Mouse (Mus musculus): Measurements from ENCODE around the gene Sgcd.

Sgcd gene

GRCm38 (mm10) chr11:46912656-46913237 is 1076.0 kb downstream of the Sgcd start:
- DNase-seq, result no peak

GRCm38 (mm10) chr11:46904281-46904680 is 1084.5 kb downstream of the Sgcd start:
- DNase-seq, result peak; percentile 3

- DNase-seq, result no peak
Observed at GRCm38 (mm10) chr11:46889093-46889492, 1099.7 kb downstream of the Sgcd start.

DNA sequence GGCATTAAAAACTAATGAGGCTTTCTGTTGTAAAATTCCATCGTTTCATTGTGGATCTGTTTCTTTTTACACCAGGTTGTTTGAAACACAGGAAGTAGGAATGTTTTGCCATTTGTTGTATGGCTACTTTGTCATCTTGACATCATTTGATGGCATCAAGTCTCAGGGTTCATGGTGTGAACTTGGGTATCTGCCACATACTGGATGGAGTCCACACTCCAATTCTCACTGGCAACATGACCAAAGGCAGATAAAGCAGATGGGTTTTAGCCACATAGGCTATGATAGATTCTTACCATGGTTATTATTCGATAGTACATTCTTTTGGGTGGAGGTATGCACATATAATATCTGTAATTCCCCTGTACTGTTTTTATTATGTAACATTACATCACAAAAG is 1106.3 kb downstream of the Sgcd start:
- DNase-seq, result no peak

DNA sequence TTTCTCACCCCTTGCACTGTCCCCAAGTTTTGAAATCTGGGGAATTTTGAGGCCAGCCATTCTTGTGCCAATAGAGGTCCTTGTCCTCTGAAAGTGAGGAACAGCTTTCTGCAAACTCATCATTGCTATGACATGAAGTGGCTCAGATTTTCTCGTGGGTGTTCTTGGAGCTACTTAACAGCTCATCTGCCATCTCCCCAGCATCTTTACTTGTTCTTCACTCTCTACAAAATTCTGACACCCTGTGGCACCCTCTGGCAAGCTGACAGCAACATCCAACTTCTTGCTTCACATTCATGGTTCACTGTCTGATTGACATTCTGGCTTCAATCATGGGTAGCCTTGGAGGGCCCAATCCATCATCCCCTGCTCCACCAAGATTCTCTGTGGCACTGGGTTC is 1113.0 kb downstream of the Sgcd start:
- no peak for DNase-seq

DNA sequence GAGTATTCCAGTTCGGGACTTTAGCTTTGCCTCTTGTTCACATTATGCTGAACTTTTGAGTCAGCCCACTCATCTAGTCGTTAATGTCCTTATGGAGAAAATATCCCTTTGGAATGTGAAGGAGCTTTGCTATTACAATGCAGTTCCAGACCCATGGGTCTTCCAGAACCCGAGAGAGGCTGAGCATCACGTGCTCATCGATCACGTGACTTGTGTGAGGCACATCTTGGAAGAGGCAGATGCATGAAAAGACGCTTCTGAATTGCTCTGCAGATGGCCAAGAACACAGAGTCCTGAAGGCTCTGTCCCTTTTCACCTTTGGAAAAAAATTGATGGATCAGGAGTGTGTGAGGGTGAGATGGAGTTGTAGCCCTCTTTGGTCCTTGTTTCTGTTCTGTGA is 1120.2 kb downstream of the Sgcd start:
- no peak for DNase-seq

DNA sequence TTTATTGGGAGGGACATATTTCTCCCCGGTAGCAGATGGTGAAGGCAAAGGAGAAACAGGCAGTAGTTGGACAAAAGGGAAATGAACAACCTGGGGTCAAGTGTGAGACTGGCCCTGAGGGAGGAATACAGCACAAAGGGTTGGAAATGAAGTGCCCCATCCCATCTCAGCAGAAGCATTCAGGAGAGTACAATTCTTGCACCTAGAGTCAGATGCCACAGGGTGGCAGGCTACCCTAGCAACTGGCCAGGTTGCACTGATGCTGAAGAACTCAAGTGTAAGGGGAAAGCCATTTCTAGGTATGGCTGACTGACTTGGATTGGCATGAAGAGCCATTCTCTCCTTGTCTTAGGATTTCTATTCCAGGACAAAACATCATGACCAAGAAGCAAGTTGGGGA is 1124.0 kb downstream of the Sgcd start:
- no peak for DNase-seq

- no peak for DNase-seq
Observed at GRCm38 (mm10) chr11:46848221-46848971, 1140.4 kb downstream of the Sgcd start.

- DNase-seq, result no peak
Observed at GRCm38 (mm10) chr11:46847827-46848220, 1140.9 kb downstream of the Sgcd start.

DNA sequence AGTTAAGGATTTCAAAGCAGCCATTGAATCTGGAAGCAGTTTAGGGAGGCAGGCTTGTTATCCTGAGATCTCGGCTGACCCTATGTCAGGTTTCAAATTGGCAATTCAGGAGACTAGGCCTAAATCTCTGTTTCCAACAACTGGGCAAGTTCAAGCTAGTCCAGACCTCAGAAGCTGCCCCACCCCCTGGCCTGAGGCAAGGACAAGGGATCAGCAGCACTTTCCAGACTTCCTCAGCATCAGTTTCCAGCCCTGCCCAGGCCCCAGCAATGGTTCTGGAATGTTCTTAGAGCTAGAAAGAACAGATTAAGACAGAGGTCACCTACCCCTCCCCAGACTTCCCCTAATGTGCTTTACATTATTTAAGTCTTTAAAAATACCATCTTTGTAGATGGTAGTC is 1142.1 kb downstream of the Sgcd start:
- DNase-seq, result no peak
